Mouse (Mus musculus) thymus, adult 2 months (tissue): Measurements from ENCODE around the gene Fam124a.

Experiments used
- CTCF ChIP-seq: fragments of 200-500 bp; IDR thresholded peaks from 2 replicates; pipeline ENCODE4 v1.5.1; 2012; ENCODE audit warnings: mild to moderate bottlenecking, control low read depth, low read length, moderate library complexity, borderline replicate concordance; ENCODE audit not compliant: control insufficient read depth, poor library complexity, insufficient read depth; ENCODE audit errors: extremely low read depth
- POLR2A ChIP-seq: fragments of 200-500 bp; IDR thresholded peaks from 2 replicates; pipeline ENCODE4 v1.6.1; 2012; ENCODE audit warnings: mild to moderate bottlenecking, low read length, control low read depth, moderate library complexity; ENCODE audit not compliant: control insufficient read depth, poor library complexity, insufficient read depth; ENCODE audit errors: extremely low read depth

- TF ChIP-seq POLR2A (no peak), CTCF (no peak)
These were observed 54.4 kb downstream of the Fam124a start for GRCm38 (mm10) chr14:62609904-62610303.
